Comparison of ENCODE assay signal across 8 mouse cellular contexts in genomic region chr14:31781309-31782049, GRCm38 (mm10). TPM values are rescaled to one million over a fixed set of nuclear protein-coding genes. Genes with fewer than 3 reads are reported as not detected.
A peak's percentile ranks its signal among the peaks of the same experiment; 100 is the strongest.
DNase-seq lines count a peak whose midpoint lies in the region; ATAC-seq and TF ChIP-seq lines count a peak whose summit lies in the region.

No protein-coding gene starts in this region.

- no peaks in the 10 kb centered on the region for H3K36me3 ChIP-seq in forebrain, postnatal 0 days (ENCODE audit: insufficient read depth)
- no peaks in the 10 kb centered on the region for H3K36me3 ChIP-seq in hindbrain, embryonic 10.5 days

- H3K4me2 ChIP-seq in forebrain, postnatal 0 days (ENCODE audit: low read depth): peak overlapping the region; percentile 47

- peak; percentile 58 for DNase-seq in cerebellum, adult 8-10 months
- peak; percentile 75 for DNase-seq in forebrain, postnatal 0 days
- no peak for DNase-seq in hindbrain, embryonic 10.5 days (ENCODE audit: low spot score)
- DNase-seq in layer of hippocampus, postnatal 25 days (ENCODE audit: extremely low spot score in 1 of 2, low spot score in 1 of 2): peak; percentile 31 to 48
- peak; percentile 24 for DNase-seq in lung, postnatal 14 days
- peak; percentile 62 to 80 for DNase-seq in right cerebral cortex, adult 2 months (ENCODE audit: low spot score in 2 of 2)
- DNase-seq in urinary bladder, postnatal 4 days (ENCODE audit: low spot score in 2 of 2): no peak

- WGBS in forebrain, postnatal 0 days: 5% methylated on average over 11 of the region's 11 CpGs
- WGBS in hindbrain, embryonic 10.5 days: 43% methylated on average over 11 of the region's 11 CpGs

- peak overlapping the region; percentile 54 for H3K9ac ChIP-seq in forebrain, postnatal 0 days

- H3K9me3 ChIP-seq in forebrain, postnatal 0 days (ENCODE audit: low read length): no peaks in the 10 kb centered on the region
- H3K9me3 ChIP-seq in hindbrain, embryonic 10.5 days: no peaks in the 10 kb centered on the region

- ATAC-seq in activated CD4-positive, CD25-positive, alpha-beta regulatory T cell, adult 4 months: peak; percentile 67
- peak; percentile 79 for ATAC-seq in forebrain, postnatal 0 days

- peak; percentile 34; the same call in 1 of the 2 replicates for TF ChIP-seq CTCF in forebrain, postnatal 0 days (IDR thresholded peaks at IDR 0.05; ENCODE audit: low read depth)

- peak overlapping the region; percentile 32 for H3K4me3 ChIP-seq in forebrain, postnatal 0 days (ENCODE audit: low read depth, low read length)
- H3K4me3 ChIP-seq in hindbrain, embryonic 10.5 days: peak overlapping the region; percentile 29; the same call in 1 of the 2 replicates

- H3K27ac ChIP-seq in forebrain, postnatal 0 days (ENCODE audit: low read depth, low read length): peak overlapping the region; percentile 85
- peak overlapping the region; percentile 82 for H3K27ac ChIP-seq in hindbrain, embryonic 10.5 days

- H3K27me3 ChIP-seq in forebrain, postnatal 0 days (ENCODE audit: insufficient read depth, low read length): no peaks in the 10 kb centered on the region
- H3K27me3 ChIP-seq in hindbrain, embryonic 10.5 days (ENCODE audit: insufficient read depth, poor library complexity, severe bottlenecking): no peaks in the 10 kb centered on the region

- 0 out of 2 replicates have a peak, but pooled peaks cover 3% of the 10 kb centered on the region for H3K4me1 ChIP-seq in forebrain, postnatal 0 days (ENCODE audit: insufficient read depth)
- peaks cover 27% of the 10 kb centered on the region for H3K4me1 ChIP-seq in hindbrain, embryonic 10.5 days (replicated peaks)

RNA-seq across cellular contexts. Expression of gene Ankrd28, which starts 49.0 kb away (rescaled TPM):
- polyA plus RNA-seq in activated CD4-positive, CD25-positive, alpha-beta regulatory T cell, adult 4 months (2017; shearing (Covaris generic)): 1 to 10 TPM; 8.4 to 9.1 TPM
- total RNA-seq in forebrain, postnatal 0 days (2014; rRNA removed): 27.5 and 29.1 TPM in 2 replicates
- 5.6 and 6.9 TPM in 2 replicates for polyA plus RNA-seq in forebrain, postnatal 0 days (2015; fragmentation: Nextera tagmentation; extraction: Ambion mirVana)
- 7.7 and 9.1 TPM in 2 replicates for polyA plus RNA-seq in hindbrain, embryonic 10.5 days (2016; fragmentation: Nextera tagmentation; extraction: Ambion mirVana)
- 10 to 100 TPM; 46.5 to 57.0 TPM for total RNA-seq in layer of hippocampus, postnatal 25 days (2021)

Comparison
In these comparisons a context has a peak if more than half of its experiments do, and no peak if none do; other contexts are left out.
1. DNase-seq: peak in cerebellum, adult 8-10 months (single experiment), forebrain, postnatal 0 days (single experiment), layer of hippocampus, postnatal 25 days (2 of 2), lung, postnatal 14 days (single experiment) and right cerebral cortex, adult 2 months (2 of 2); none in hindbrain, embryonic 10.5 days (single experiment) and urinary bladder, postnatal 4 days (0 of 2).